Mouse (Mus musculus) cerebellum, adult 2 months (tissue): ENCODE measurements around the gene Elf3.

Experiments used
- CTCF ChIP-seq: fragments of 200-500 bp; IDR thresholded peaks from 2 replicates; pipeline ENCODE4 v1.5.1; 2011; ENCODE audit warnings: low read depth, mild to moderate bottlenecking, control low read depth, low read length, moderate library complexity, borderline replicate concordance; ENCODE audit not compliant: insufficient read depth
- POLR2A ChIP-seq: fragments of 200-500 bp; IDR thresholded peaks from 2 replicates; pipeline ENCODE4 v1.6.1; 2011; ENCODE audit warnings: low read length, control low read depth, borderline replicate concordance; ENCODE audit not compliant: insufficient read depth

- TF ChIP-seq CTCF (no peak), POLR2A (no peak)
Observed at GRCm38 (mm10) chr1:135262329-135262728, 4.0 kb upstream of the Elf3 start.
